8 mouse cellular contexts compared by ENCODE assay signal in the genomic region with DNA sequence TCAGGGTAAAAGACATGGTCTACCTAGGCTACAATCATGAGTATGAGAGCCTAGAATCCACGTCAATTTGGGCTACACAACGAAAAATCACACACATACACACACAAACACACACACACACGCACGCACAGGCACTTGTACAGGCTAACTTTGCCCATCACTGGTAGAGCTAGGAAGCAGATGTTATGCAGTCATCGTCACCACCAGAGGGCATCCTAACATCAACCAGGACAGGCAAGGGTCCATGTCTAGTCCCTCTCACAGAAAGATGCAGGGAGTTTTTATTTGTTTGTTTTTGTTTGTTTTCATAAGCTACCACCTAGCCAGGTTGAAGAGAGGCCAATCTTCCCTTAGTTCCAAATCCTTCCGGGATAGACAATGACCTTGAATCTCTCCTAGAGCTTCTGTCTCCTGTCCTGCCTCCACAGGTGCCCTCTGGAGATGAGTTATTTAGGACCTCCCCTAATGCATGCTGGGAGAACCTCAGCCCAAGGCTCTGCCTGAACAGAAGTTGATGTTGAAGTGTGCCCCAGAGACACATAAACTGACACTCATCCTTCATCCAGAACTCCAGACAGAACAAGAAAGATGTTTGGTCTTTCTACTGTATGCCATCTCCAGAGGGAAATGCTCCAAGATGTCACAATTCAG. TPM values are rescaled to one million over a fixed set of nuclear protein-coding genes. Genes with fewer than 3 reads are reported as not detected.
A peak's percentile ranks its signal among the peaks of the same experiment; 100 is the strongest.
DNase-seq lines count a peak whose midpoint lies in the region; ATAC-seq lines count a peak whose summit lies in the region.

No protein-coding gene starts in this region.

- ATAC-seq in liver, embryonic 16.5 days (ENCODE audit: low read depth) = 0 out of 2 replicates have a peak, but pooled peaks have one; percentile 35
- ATAC-seq in neural tube, embryonic 14.5 days (ENCODE audit: low read depth) = peak; percentile 91

- no peaks in the 10 kb centered on the region for H3K9me3 ChIP-seq in liver, embryonic 16.5 days (replicated peaks; ENCODE audit: control insufficient read depth, low read length)
- no peaks in the 10 kb centered on the region for H3K9me3 ChIP-seq in neural tube, embryonic 14.5 days (ENCODE audit: control insufficient read depth, low read length)

- no peak overlapping the region for H3K9ac ChIP-seq in liver, embryonic 16.5 days (ENCODE audit: low read depth, low read length)
- H3K9ac ChIP-seq in neural tube, embryonic 14.5 days (replicated peaks; ENCODE audit: low read depth, low read length) = no peak overlapping the region

- no peak overlapping the region for H3K27ac ChIP-seq in liver, embryonic 16.5 days (ENCODE audit: low read length)
- H3K27ac ChIP-seq in neural tube, embryonic 14.5 days (ENCODE audit: low read depth, low read length) = no peak overlapping the region

- no peak overlapping the region for H3K4me2 ChIP-seq in liver, embryonic 16.5 days (ENCODE audit: low read depth, low read length)
- no peak overlapping the region for H3K4me2 ChIP-seq in neural tube, embryonic 14.5 days (ENCODE audit: low read depth, low read length)

- no peak overlapping the region for H3K4me3 ChIP-seq in liver, embryonic 16.5 days (ENCODE audit: low read depth, low read length)
- no peak overlapping the region for H3K4me3 ChIP-seq in neural tube, embryonic 14.5 days (ENCODE audit: low read depth, low read length)

- H3K4me1 ChIP-seq in liver, embryonic 16.5 days (ENCODE audit: control insufficient read depth, low read depth, low read length) = no peaks in the 10 kb centered on the region
- H3K4me1 ChIP-seq in neural tube, embryonic 14.5 days (ENCODE audit: control insufficient read depth, insufficient read depth, low read length) = no peaks in the 10 kb centered on the region

- H3K27me3 ChIP-seq in liver, embryonic 16.5 days (ENCODE audit: control insufficient read depth, insufficient read depth, low read depth, low read length) = no peaks in the 10 kb centered on the region
- no peaks in the 10 kb centered on the region for H3K27me3 ChIP-seq in neural tube, embryonic 14.5 days (ENCODE audit: control insufficient read depth, insufficient read depth, low read length)

- WGBS in liver, embryonic 16.5 days (ENCODE audit: insufficient replicate concordance) = 8% methylated on average over 6 of the region's 6 CpGs
- WGBS in neural tube, embryonic 14.5 days = 22% methylated on average over 6 of the region's 6 CpGs

- DNase-seq in CD8-positive naive resting alpha-beta T cell, adult 2 months (ENCODE audit: low read depth in 2 of 2, low spot score in 2 of 2) = peak; percentile 51 to 58
- peak; percentile 24 for DNase-seq in WW6 (ENCODE audit: low read depth, low spot score)
- DNase-seq in cerebellum, postnatal 36 days = peak; percentile 50 to 57
- DNase-seq in gastrocnemius, postnatal 25 days = peak; percentile 20
- DNase-seq in kidney, adult 8-10 months = peak; percentile 47 to 54
- peak; percentile 35 for DNase-seq in yolk sac, embryonic 10.5 days (ENCODE audit: low spot score)

- no peaks in the 10 kb centered on the region for H3K36me3 ChIP-seq in liver, embryonic 16.5 days (ENCODE audit: control insufficient read depth, insufficient read depth)
- H3K36me3 ChIP-seq in neural tube, embryonic 14.5 days (ENCODE audit: control insufficient read depth, insufficient read depth, low read length) = no peaks in the 10 kb centered on the region

RNA-seq across cellular contexts. Expression of a gene that starts 32.0 kb away (rescaled TPM):
- 1 to 10 TPM in 1 of 2 experiments, under 1 TPM in 1; 0.97 to 1.6 TPM for total RNA-seq in gastrocnemius, postnatal 25 days (2021)
- 0.25 and 0.54 TPM in 2 replicates for polyA plus RNA-seq in liver, embryonic 16.5 days (2015; fragmentation: Nextera tagmentation; extraction: Ambion mirVana)
- polyA plus RNA-seq in neural tube, embryonic 14.5 days (2014; fragmentation: Nextera tagmentation; extraction: Ambion mirVana) = 4.8 and 10.0 TPM in 2 replicates

RNA-seq across cellular contexts. Expression of a gene that starts 47.4 kb away (rescaled TPM):
- total RNA-seq in gastrocnemius, postnatal 25 days (2021) = 1 to 10 TPM; 5.7 to 6.8 TPM
- 2.5 and 3.7 TPM in 2 replicates for polyA plus RNA-seq in liver, embryonic 16.5 days (2015; fragmentation: Nextera tagmentation; extraction: Ambion mirVana)
- polyA plus RNA-seq in neural tube, embryonic 14.5 days (2014; fragmentation: Nextera tagmentation; extraction: Ambion mirVana) = 25.3 and 30.4 TPM in 2 replicates
